Mouse (Mus musculus) thymus, postnatal 0 days (tissue): Measurements from ENCODE around the gene Hectd4. TPM values are rescaled to one million over a fixed set of nuclear protein-coding genes. Genes with fewer than 3 reads are reported as not detected.
"Not testable (repeated sequence)": the region's sequence is repeated elsewhere in the genome, so short reads cannot be mapped to it uniquely, and the experiment has no call there.

Source experiments
- DNase-seq: peaks from one replicate; pipeline ENCODE4 v3.0.0-alpha.2; 2015; ENCODE audit warnings: low spot score
- polyA plus RNA-seq: library from polyadenylated mRNA; unstranded; fragments of >200 nt; fragmentation: Nextera tagmentation; extraction: Ambion mirVana; gene quantifications from 2 replicates; pipeline ENCODE4 v1.2.1, GENCODE M21; 2015

The Hectd4 gene
- polyA plus RNA-seq, 1 experiment from 2014 or later = 4.9 TPM

DNA sequence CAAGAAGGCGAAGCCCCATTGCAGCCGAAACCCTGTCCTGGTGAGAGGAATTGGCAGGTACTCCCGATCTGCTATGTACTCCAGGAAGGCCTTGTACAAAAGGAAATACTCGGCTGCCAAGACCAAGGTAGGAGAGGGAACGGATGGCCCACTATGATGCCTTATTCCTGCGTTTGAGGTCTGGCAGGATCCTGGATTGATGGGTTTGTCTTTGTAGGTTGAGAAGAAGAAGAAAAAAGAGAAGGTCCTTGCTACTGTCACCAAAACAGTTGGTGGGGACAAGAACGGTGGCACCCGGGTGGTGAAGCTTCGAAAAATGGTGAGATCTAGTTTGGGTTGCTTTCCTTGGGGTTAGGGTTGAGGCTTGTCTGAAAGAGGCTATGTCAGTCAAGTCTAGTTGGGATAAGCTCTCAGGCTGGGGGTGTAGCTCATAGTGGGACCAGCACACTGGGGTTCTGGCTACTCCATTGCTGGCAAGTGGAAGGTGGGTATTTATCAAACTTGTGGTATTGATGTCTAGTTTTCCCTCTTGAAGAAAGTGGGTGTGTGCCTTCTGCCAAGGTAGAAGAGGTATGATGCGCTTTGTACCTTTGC is 14.4 kb upstream of the Hectd4 start:
- DNase-seq = not testable (repeated sequence)

DNA sequence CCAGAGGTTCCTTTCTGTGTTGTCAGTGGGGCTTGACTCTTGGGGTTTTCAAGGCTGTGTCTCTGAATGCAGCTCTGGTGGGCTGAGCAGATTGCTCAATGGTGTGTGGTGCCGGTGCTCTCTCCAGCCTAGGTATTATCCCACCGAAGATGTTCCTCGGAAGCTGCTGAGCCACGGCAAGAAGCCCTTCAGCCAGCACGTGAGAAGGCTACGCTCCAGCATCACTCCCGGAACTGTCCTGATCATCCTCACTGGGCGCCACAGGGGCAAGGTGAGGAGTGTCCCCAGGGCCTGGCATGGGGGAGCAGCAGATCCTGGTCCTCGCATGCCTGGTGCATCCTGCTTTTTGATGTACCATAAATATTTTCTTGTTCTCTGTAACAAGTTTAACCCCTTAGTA is 13.5 kb upstream of the Hectd4 start:
- no peak for DNase-seq

DNA sequence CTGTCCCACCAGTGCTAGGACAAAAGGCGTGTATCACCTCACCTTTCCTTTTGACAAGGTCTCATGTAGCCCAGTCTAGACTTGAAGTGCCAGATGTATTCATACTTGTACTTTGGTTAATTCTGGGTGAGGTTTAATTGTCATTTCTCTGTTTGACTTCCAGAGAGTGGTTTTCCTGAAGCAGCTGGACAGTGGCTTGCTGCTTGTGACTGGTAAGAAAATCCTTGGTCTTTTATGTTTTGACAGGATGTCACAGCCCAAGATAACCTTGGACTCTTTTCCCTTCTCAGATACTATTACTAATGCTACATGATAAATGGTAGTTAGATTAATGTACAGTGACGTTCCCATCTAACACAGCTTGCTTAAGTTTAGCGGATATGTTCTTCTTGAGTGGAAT is 13.0 kb upstream of the Hectd4 start:
- DNase-seq = no peak

DNA sequence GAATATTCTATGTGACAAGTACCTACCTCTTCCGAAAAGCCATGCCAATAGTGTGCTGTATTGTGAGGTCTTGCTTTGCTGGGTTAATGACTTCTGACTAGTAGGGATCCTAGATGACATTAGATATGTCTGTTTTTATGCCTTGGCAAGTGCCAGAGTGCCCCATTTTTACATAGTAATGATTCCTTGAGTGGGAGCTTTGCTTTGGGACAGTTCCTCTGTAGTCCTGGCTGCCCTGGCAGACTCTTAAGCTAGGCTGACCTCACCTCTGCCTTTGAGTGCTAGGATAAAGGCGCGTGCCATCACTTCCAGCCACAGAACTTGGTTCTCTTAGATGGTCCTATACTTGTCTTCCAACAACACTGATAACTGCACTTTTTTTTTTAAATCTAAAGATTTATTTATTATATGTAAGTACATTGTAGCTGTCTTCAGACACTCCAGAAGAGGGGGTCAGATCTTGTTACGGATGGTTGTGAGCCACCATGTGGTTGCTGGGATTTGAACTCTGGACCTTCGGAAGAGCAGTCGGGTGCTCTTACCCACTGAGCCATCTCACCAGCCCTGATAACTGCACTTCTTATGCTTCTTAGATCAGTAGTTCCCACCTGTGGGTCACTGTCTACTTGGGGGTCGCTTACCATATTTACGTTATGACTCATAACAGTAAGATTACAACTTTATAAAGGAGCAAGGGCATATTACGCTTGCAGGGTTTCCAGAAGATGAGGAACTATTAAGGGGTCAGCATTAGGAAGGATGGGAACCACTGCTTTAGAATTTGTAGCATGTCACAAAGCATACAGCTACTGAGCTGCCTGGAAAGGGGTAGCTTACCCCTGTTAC is 10.0 kb upstream of the Hectd4 start:
- DNase-seq = no peak

DNA sequence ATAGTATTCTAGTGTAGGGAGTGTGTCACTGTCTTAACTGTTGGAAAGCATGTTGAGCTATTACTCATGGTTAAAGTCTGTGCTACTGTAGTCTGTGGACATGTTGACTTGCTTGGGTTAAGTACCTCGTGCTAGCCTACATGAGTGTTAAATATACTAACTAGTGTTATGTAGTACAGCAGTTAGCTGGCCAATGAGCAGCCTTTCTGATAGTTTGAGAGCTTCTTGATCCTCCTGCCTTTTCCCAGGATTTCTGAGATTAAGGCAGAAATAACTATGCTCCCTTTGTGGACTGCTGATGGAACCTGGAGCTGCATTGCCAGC is 9.5 kb upstream of the Hectd4 start:
- DNase-seq = no peak

DNA sequence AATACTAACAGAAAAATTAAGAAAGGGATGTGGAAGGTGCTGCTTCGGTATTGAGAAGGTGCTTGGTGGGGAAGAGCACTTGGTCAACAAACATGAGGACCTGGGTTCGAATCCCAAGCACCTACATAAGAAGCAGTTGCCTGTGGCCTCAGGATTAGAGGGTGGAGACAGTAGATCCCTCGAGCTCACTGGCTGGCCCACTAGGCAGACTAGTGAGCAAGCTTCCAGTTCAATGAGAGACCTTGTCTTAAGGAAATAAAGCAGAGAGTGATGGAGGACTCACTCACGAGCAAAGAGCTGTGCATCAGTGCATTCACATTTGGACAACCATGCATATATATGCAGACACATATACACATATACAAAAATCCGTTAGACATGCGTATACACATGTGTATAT is 7.9 kb upstream of the Hectd4 start:
- no peak for DNase-seq

DNA sequence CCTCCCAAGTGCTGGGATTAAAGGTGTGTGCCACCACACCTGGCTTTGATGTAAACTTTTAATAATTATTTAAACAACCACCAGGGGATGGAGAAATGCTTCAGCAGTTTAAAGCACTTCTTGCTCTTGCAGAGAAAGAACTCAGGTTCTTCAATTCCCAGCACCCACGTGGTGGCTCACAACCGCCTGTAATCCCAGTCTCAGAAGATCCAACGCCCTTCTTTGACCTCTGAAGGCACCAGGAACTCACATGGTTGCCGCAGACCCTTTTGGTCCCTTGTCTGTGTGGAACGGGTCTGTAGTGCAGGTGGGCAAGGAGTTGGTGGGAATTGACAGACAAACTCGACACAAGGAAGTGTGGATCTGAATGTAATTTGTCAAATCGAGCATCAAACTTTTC is 5.3 kb upstream of the Hectd4 start:
- no peak for DNase-seq

DNA sequence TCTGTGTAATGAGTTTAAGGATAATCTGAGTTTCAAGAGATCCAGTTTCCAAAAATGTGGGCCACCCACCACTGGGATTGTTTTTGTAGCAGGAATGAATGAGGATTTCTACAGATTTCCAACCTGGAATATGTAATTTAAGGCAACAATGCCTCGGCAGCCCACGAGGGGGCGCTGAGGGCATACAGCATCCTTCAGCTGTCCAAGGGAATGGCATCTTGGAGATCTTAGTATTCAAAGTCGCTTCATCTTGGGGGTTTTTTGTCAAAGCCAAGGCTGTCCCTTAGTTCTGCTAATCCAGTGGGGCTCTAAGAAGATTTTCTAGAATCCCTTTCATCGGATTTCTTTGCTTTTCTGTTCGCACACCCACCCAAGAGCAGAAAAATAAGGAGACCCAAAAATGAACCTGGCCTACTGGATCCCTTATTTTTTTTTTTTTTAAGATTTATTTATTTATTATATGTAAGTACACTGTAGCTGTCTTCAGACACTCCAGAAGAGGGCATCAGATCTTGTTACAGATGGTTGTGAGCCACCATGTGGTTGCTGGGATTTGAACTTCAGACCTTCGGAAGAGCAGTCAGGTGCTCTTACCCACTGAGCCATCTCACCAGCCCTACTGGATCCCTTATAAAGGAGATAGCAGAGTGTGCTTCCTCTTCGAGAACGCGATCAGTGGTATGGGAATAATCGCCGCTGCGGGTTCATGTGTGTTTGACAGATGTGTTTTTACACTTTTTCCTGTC is 4.5 kb upstream of the Hectd4 start:
- peak; percentile 64 for DNase-seq

DNA sequence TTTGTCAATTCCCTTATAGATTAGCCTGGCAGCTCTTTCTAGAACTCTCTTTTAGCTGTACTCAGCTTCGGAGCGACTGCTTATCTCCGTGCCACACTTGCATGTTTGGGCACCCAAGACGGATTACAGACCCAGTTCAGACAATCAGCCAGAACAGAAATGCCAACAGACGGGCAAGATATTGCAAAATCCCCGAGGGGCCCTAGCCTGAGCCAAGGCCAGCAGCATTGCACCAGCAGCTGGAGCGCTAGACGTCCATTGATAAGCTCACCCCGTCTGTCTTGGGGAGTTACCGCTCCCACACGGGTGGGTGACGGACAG is 3.9 kb upstream of the Hectd4 start:
- no peak for DNase-seq

DNA sequence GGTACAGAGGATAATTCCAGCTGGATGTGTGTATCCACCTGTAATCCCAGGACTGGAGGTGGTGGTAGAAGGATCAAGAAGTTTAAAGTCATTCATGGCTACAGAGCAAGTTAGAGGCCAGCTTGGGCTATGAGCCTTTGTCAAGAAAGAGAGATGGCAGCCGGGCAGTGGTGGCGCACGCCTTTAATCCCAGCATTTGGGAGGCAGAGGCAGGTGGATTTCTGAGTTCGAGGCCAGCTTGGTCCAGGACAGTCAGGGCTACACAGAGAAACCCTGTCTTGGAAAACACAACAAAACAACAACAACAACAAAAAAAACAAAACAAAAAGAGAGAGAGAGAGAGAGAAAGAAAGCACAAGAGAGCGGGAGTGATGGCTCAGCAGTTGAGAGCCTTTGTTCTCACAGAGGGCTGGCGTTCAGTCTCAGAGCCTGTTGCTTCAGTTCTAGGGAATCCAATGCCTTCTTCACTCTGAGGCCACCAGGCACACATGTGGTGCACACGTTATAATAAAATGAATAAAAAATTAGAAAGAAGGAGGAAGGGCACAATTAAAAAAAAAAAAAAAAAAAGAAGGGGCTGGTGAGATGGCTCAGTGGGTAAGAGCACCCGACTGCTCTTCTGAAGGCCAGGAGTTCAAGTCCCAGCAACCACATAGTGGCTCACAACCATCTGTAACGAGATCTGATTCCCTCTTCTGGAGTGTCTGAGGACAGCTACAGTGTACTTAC is 3.3 kb upstream of the Hectd4 start:
- not testable (repeated sequence) for DNase-seq

DNA sequence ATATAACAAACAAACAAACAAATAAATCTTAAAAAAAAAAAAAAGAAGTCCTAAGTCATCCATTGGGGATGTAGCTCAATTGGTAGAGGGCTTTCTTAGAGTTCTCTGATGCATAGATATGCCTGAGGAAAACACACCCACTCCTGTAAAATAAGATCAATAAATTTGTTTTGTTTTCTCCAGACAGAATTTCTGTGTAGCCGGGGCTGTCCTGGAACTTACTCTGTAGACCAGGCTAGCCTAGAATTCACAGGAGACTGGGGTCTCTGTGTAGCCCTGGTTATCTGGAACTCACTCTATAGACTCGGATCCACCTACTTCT is 2.7 kb upstream of the Hectd4 start:
- no peak for DNase-seq

DNA sequence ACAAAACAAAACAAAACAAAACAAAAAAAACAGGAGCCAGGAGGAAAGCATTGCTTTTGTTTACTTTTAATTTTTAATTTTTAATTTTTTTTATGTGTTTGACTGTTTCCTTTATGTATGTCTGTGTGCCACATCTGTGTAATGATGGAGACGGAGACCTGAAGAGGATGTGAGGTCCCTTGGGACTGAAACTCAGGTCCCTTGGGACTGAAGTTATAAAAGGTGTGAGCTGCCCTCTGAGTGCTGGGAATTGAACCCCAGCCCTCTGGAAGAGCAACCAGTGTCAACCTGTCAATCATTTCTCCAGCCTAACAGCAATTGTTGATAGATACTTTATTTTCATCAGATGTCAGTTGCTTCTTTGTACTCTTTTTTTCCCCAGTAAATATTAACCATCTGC is 829 bp upstream of the Hectd4 start:
- no peak for DNase-seq

DNA sequence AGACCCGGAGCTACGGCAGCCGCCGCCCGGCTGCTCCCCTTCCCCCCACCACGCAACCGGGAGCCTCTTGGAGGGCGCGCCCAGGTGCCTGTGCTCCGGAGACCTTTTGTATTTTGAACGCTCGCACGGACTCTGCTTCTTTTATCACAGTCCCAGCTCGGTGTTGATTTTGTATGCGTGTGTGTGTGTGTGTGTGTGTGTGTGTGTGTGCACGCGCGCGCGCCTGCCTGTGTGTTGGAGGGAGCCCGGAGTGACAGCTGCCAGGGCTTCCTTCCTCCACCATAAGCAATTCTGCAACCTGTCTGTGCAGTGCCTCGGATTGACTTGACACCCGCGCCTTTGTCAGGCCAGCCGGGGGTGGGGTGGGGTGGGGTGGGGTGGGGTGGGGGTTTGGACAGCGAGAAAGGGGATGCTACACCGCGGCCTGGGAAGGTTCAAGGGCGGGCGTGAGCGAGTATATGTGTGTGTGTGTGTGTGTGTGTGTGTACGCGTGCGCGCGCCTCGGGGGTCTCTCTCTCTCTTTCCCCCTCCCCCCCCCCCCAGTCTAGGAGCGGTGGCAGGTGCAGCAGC is 798 bp downstream of the Hectd4 start:
- peak; percentile 70 for DNase-seq

DNA sequence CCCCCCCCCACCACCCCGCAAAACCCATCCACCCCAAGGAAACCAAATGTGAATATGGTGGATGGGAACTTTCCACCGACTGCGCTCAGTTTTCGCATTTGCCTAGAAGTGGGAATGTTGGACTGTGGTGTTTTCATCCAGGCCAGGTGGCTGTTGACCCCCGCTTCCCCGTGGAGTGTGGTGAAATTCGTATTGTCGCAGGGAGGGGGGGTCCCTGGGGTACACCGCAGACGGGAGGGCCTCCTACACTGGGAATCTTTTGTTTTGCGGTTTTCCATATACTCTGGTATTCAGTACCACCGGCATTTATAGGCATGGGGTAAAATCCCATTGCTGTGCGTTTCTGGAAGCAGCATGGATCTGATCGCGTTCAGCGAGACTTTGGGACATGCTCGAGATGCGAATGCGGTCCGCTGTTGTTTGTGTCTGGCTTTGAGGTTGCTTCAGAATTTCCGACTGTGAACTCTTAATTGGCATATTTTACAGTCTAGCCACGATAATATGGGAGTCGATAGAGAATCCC is 1.4 kb downstream of the Hectd4 start:
- no peak for DNase-seq

DNA sequence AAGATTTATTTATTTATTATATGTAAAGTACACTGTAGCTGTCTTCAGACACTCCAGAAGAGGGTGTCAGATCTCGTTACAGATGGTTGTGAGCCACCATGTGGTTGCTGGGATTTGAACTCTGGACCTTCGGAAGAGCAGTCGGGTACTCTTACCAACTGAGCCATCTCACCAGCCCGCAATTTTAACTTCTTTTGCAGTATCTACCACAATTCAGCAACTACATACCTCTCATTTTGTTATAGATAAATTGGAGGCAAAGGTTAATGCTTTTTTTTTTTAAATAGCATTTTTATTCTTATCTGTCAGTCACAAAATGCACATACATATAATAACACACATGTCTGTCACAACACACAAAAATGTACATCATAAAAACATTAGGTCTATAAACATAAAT is 4.0 kb downstream of the Hectd4 start:
- DNase-seq = not testable (repeated sequence)

DNA sequence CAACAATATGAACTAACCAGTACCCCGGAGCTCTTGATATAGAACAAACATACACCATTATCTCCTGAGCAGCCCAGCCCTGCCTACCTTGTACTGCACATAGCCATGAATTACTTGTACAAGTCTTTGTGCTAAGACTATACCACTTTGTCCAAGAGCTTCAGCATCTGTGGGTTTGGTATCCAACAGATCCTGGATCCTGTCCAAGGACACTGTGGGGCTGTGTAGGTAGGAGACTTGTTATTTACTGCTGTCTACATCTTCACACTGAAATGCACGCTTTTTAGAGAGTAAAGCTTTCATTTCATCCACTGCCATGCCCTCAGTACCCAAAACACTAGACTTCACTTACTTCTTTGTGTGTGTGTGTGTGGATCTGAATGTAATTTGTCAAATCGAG is 4.8 kb downstream of the Hectd4 start:
- no peak for DNase-seq

DNA sequence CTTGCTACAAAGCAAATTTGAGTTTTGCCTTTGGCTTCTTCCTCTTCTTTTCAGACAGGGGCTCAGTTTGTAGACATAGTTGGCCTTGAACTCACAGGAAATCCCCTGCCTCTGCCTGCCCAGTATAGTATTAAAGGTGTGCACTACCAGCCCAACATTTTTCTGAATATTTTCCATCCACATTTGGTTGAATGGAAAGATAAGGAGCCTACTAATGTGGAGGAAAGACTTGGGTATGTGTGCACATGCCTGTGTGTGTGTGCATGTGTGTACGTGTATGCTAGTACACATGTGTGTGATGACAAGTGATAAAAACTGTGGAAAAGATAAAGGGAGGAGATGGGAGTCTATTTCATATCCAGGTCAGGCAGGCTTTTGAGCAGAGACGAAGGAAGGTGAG is 5.8 kb downstream of the Hectd4 start:
- DNase-seq = no peak

DNA sequence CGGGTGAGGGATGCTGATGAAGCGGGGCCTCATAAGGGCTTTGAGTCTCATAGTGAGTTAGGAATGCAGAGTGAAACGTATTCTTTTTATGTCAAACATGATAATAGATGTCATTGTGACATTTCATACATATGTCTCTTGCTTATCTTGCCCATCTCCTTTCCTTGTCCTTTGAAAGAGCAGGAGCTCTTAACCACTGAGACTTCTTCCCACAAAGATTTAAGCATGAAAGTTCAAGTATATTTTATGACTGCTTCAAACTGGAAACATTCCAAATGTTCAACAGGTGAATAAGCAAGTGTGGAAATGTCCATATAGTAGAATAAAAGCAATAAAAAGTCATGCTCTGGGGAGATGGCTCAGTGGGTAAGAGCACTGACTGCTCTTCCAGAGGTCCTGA is 6.4 kb downstream of the Hectd4 start:
- DNase-seq = no peak

DNA sequence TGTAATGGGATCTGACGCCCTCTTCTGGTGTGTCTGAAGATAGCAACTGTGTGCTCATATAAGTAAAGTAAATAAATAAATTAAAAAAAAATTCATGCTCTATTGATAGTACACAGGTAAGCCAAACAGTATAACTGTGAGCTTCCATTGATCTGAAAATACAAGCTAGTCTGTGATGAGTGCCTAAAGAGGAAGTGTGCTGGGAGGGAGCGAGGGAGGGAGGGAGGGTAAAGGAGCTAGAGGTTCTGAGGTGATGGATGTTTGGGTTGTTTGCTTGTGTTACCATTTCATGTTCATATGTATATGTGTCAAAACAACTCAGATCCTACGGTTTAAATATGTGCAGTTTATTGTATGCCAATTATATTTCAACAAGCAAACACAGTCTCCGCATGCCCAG is 6.8 kb downstream of the Hectd4 start:
- DNase-seq = no peak

DNA sequence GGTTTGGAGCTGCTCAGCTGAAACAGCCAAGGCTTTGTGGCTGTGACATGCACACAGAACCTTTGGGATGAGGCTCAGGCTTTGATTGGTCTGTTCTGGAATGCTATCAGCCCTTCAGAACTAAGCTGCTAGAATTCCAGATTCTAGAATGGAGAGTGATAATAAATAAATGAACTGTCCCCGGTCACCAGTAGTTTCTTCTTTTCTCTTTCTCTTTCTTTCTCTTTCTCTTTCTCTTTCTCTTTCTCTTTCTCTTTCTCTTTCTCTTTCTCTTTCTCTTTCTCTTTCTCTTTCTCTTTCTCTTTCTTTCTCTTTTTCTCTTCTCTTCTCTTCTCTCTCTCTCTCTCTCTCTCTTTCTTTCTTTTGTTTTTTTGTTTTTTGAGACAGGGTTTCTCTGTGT is 7.3 kb downstream of the Hectd4 start:
- not testable (repeated sequence) for DNase-seq

DNA sequence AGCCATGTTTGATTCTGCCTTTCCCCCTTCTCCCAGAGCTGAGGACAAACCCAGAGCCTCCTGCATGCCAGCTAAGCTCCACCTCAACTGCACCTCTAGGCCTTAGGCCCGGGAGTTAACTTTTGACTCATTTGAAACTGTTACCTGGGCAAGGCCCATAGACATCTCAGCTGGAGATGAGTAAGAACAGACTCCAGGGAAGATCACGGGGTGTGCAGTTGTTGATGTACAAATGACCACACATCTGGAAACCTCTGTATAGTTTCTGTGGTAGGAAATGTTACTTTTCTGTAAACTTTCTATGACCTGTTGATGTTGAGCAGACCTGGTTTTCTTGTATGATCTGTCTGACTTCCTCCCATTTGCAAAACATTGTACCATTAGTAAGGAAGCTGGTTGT is 9.2 kb downstream of the Hectd4 start:
- no peak for DNase-seq

DNA sequence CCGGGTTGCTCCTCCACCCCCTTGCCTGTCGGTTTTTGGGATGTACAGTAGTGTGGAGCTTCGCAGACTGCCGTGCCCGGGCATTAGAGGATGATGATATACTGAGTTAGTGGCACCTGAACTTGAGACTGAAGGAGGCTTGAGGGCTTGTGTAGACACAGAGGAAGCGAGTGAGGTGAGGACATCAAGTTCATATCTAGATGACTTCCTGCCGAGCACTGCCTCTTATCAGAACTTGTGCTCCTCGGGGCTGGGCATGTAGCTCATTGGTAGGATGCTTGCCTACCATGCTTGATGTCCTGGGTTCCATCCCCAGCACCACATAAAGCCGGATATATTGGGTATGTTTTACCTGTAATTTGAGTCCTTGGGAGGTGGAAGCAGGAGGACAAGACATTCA is 10.8 kb downstream of the Hectd4 start:
- DNase-seq = no peak
